Mouse (Mus musculus): ENCODE results near the gene Vangl2.

DNA sequence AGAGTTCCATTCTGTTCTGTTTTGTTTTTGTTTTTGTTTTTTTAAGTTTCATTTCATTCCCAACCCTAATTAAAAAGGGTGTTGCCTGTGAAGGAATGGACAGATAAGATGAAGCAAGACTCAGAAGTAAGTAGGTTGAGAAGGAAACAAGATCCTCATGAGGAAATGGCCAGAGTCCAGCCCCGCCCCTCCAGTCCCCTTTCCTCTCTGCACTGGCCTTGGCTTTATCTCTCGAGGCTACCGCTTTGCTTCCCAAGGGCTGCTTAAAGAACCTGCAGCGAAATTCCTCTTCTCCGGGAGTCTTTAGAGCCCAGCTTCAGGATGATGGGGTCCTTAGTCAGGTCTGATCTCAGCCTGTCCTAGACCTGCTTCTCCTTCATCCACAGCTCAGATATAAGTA is 49.7 kb upstream of the Vangl2 start:
- TF ChIP-seq CTCF (IDR thresholded peaks at IDR 0.05; ENCODE audit: low read depth, low read length) (no peak), POLR2A (IDR thresholded peaks at IDR 0.05; ENCODE audit: extremely low read depth, insufficient read depth, low read length) (no peak)

All from liver, adult 2 months (tissue).